Mouse (Mus musculus) bone marrow macrophage, adult 2 months (primary cell): ENCODE data around the gene Cdyl. TPM values are rescaled to one million over a fixed set of nuclear protein-coding genes. Genes with fewer than 3 reads are reported as not detected.

Experiments used
- H3K27ac ChIP-seq: 2 replicates; pipeline ENCODE4 v1.5.1; 2012; ENCODE audit warnings: low read depth, low read length; ENCODE audit not compliant: insufficient read depth
- H3K4me1 ChIP-seq: 2 replicates; pipeline ENCODE4 v1.6.1; 2012; ENCODE audit warnings: low read length; ENCODE audit not compliant: control insufficient read depth, insufficient read depth
- H3K4me3 ChIP-seq: 2 replicates; pipeline ENCODE4 v1.5.1; 2012; ENCODE audit warnings: mild to moderate bottlenecking, low read length, moderate library complexity; ENCODE audit not compliant: insufficient read depth
- CTCF ChIP-seq: IDR thresholded peaks from 2 replicates; pipeline ENCODE4 v1.5.1; 2012; ENCODE audit warnings: low read depth, mild to moderate bottlenecking, low read length, moderate library complexity
- POLR2A ChIP-seq: IDR thresholded peaks from 2 replicates; pipeline ENCODE4 v1.6.1; 2012; ENCODE audit warnings: mild to moderate bottlenecking, low read depth, low read length, borderline replicate concordance
- polyA plus RNA-seq: library from polyadenylated mRNA; stranded (reverse); fragments of >200 nt; gene quantifications from 2 replicates; pipeline ENCODE4 v1.2.4, GENCODE M21; 2012; ENCODE audit not compliant: missing spikeins, insufficient read depth, insufficient read length

Cdyl gene
- polyA plus RNA-seq, 1 experiment, result 9.3 TPM

DNA sequence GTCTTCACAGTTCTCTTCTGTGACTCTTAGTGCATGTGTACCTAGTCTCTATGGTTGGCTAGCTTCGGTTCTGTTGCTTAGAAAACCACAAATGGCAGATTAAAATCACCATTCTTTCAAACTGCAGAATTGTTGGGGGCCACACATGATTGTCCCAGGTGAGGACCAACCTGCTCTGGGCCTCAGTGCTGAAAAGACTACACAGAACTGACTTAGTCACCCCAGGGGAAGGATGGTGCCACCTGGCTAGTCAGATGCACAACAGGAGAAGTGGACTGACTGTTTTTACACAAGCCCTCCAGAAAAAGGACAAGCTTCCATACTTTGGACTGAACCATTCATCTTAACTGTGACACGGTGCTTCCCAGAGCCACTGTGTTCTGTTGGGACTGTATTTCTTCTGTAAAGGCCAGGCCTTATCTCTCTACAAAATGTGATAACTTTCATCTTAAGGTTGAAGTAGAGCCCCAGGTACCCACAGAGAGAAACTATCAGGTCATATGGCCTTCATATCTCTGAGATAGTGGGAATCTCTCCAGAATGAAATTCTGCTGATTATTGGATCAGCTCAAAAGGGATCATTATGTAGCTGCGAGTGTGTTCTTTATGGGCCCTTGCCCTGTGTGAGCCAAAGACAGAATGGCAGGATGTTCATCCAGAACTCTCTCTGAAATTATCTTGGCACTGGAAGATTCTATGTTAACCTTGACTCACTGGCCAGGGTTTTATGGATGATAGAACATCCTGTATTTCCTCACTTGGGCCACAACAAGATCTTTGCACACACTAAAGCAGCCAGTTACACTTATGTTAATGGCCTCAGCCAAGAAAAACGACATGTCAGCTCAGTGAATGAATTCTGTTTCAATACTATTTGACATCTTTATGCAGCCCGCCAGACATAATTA lies 149.9 kb downstream of the Cdyl start:
- Histone ChIP-seq H3K4me3 (no peak overlapping the region), H3K4me1 (no peaks in the 10 kb centered on the region), H3K27ac (no peak overlapping the region)
- TF ChIP-seq CTCF (no peak), POLR2A (no peak)

DNA sequence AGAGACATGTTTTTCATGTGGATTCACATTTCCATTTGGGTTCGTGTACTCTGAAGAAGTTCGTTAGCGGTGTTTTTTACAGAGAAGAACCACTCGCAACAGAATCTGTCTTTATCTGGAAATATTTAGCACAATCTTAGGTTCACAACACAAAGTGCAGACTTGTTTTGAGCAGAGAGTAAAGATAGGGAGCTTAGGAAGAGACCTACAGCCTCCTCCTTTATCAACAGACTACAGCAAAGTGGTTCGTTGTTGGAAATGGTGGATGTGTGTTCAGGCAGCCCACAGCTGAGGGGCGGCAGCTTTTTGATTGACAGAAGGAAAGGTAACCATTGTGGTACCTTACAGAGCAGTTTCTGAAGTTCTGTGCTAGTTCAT lies 150.5 kb downstream of the Cdyl start:
- H3K4me3 ChIP-seq, result no peak overlapping the region
- no peak overlapping the region for H3K27ac ChIP-seq
- TF ChIP-seq POLR2A (no peak), CTCF (no peak)
- no peaks in the 10 kb centered on the region for H3K4me1 ChIP-seq

DNA sequence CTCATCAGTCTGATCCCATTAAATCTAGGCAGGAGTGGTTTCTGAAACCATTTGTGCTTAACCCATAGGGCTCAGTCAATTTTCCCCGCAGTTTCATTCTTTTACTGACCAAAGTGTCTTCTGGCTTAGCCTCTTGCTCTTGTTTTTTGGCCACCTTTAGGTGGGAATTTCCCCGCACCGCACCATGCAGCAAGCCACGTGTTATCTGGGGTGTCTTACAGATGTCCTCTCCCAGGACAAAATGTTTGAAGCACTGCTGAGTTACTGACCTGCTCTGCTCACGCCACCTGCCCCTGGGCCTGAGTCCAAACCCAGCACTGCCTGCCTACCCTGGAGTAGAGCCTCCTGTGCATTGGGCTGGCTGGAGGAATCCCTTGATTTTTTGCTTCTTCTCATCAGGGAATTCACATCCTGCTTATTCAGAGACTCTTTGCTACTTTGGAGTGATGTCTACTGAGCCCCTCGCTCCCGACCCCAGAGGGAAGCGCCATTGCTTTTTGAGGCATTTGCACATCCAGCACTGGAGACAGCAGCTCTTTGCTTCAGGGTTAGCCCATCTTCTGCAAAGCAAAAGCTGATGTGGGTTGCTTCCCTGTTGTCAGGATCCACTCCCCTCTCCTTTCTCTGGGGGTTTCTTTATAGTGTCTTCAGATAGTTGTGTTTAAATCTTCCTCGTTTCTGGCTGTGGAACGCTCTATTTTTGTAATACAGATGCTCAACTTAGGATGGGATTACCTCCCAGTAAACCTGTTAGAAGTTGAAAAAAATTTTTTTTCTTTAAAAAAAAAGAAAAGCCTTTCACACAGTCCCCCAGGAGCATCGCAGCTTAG lies 151.9 kb downstream of the Cdyl start:
- TF ChIP-seq CTCF, result no peak
- no peak for TF ChIP-seq POLR2A
- Histone ChIP-seq H3K4me1 (no peaks in the 10 kb centered on the region), H3K4me3 (no peak overlapping the region), H3K27ac (no peak overlapping the region)

DNA sequence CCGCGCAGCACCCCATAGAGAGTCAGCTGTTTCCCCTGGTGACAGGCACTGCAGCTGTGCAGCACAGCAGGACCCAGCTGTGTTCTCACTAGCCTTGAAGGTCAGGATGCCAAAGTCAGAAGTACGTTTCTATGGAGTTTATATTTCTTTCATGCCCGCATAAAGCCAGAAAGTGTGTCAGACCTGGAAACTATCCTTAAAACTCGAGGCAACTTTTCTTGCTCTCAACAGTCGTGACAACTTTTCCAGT lies 152.5 kb downstream of the Cdyl start:
- H3K4me3 ChIP-seq, result no peak overlapping the region
- H3K4me1 ChIP-seq, result no peaks in the 10 kb centered on the region
- TF ChIP-seq POLR2A, result no peak
- H3K27ac ChIP-seq, result no peak overlapping the region

DNA sequence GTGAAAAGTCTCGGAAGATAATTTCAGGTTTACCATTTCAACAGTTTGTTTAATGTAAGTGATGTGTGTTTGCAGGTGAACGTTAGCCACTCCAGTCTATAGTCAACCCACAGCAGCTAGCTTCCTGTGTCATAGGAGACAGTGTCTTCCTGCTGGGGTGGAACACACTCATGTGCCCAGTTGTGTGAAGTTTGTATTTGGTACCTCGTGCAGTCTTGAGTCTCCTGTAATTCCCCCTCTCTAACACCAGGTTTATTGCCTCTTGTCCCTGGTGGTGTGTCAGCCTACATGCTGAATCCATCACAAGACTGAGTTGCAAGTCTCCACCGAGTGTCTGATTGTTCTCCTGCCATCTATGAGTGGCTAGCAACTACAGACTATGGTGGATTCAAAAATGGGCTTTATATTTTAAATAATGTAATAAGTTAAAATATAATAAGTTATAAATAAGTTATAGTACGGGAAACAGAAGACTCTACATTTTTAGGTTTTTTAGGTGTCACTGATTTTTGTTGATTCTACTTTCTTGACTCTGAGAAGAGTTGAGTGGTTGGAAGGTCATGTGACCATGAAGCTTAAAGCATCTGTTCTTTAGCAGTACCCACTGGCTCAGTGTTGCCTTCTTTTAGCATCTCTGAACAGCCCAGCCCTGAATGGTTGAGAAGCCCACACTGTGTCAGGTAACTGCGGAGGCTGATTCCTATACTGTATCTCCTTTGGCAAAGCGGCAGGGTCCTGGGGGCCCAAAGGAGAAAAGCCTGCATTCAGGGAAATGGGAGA lies 153.9 kb downstream of the Cdyl start:
- H3K4me1 ChIP-seq, result no peaks in the 10 kb centered on the region
- H3K27ac ChIP-seq, result no peak overlapping the region
- no peak overlapping the region for H3K4me3 ChIP-seq
- TF ChIP-seq CTCF, result no peak
- no peak for TF ChIP-seq POLR2A

DNA sequence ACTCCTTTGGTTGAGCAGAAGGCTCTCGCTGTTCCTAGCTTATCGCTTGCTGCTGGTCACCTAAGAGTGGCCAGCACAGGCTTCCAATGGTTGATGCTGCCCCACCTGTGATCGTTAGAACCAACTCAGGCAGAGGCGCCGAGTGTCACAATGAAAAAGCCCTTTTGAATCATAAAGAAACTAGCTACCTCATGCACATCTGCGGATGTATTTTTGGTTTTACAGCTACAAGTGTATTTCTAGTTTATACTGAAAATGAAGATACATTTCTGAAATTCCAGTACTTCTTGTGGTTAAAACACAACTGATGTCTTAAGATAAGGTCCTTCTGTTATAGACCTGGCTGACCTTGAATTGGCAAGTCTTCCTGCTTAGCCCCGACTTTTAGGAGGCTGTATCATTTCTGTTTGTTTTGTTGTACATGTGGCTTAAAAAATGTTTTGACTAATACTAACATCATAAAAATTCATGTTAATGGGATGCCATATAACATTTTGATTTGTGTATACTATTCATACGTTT lies 155.6 kb downstream of the Cdyl start:
- Histone ChIP-seq H3K27ac (no peak overlapping the region), H3K4me3 (no peak overlapping the region), H3K4me1 (no peaks in the 10 kb centered on the region)
- TF ChIP-seq POLR2A (no peak), CTCF (no peak)

DNA sequence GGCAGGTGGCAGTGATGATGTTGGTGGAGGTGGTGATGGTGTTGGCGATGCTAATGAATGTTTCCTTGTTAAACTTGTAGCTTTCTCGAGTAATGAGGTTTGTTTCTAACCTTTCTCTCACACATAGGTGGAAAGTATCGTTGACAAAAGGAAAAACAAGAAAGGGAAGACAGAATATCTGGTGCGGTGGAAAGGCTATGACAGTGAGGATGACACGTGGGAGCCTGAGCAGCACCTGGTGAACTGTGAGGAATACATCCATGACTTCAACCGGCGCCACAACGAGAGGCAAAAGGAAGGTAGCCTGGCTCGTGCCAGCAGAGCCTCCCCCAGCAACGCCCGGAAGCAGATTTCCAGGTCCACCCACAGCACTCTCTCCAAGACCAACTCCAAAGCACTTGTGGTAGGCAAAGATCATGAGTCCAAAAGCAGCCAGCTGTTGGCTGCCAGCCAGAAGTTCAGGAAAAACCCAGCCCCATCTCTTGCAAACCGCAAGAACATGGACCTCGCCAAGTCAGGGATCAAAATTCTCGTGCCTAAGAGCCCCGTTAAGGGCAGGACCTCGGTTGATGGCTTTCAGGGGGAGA lies 156.2 kb downstream of the Cdyl start:
- Histone ChIP-seq H3K4me1 (no peaks in the 10 kb centered on the region), H3K27ac (no peak overlapping the region), H3K4me3 (no peak overlapping the region)
- TF ChIP-seq POLR2A (no peak), CTCF (no peak)

DNA sequence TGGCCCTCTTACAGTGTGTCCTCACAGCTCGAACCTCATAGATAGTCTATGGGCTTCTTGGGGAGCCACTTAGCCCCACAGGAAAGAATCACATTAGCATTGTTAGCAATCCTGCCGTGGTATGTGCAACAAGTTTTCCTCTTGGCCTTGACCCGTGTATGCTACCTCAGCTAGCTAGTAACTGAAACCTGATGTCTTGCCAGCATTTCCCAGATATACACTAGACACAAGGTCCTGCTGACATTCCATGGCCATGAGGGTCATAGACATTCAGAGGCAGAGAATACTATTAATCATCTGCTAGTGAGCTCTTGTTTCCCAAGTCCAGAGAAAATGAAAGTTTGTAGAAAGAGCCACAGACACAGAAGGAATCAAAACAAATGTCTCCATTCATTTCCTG lies 158.0 kb downstream of the Cdyl start:
- no peak overlapping the region for H3K4me3 ChIP-seq
- TF ChIP-seq POLR2A (no peak), CTCF (no peak)
- no peak overlapping the region for H3K27ac ChIP-seq
- peaks cover 6% of the 10 kb centered on the region for H3K4me1 ChIP-seq

DNA sequence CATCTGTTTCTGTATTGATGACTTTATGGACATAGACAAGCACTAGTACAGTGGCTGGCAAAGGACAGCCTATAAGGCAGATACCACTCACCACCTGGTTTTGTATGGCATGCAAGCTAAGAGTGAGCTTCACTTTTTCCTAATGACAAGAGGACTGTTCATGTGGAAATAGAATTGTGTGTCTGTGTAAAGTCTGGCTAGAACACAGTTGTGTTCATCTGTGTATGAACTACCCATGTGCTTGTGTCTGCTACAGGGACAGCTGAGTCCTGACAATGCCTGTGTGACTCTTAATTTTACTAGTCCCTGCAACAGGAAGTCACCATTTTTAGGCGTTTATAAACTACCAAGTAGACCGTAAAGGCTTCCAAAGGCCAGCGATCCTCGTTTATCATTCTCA lies 158.4 kb downstream of the Cdyl start:
- peaks cover 6% of the 10 kb centered on the region for H3K4me1 ChIP-seq
- H3K27ac ChIP-seq, result no peak overlapping the region
- no peak overlapping the region for H3K4me3 ChIP-seq
- TF ChIP-seq POLR2A, result no peak
- TF ChIP-seq CTCF, result no peak

DNA sequence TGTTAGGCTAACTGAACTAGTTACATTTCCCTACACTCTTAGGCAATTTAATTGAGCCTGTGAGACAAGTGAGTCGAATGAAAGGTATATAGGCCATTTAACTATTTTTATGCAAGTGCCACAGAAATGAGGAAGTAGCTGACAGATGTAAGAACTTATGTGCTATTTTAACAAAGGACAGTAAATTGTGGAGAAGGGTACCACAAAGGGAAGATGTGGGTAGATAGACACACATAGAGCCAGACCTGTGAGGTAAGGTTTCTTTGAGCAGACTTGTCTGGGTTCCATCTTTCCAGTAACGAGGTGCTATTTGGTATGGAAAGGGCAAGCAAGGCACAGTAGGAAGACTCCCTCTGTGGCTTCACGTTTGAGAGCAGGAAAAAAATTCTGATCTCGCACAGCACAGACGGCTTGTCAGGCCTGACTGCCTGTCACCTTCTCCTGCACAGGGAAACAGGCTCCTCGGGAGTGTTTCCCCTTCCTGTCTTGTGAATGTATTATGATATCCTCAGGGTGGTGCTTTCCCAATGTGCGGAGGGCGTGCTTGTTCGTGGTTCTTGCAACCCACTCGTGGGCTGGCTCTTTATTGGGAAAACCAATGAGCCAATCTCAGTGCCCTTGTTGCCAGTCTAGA lies 162.3 kb downstream of the Cdyl start:
- no peak for TF ChIP-seq CTCF
- TF ChIP-seq POLR2A, result no peak
- Histone ChIP-seq H3K4me3 (no peak overlapping the region), H3K4me1 (peaks cover 6% of the 10 kb centered on the region), H3K27ac (no peak overlapping the region)
